Mouse (Mus musculus) ES-E14 (cell line): ENCODE results near the gene Mrps7.

Experiments
- ZC3H11A ChIP-seq: IDR thresholded peaks from 2 replicates; pipeline ENCODE4 v1.6.1; 2012; ENCODE audit warnings: low read depth, mild to moderate bottlenecking, inconsistent platforms, low read length, borderline replicate concordance
- ZNF384 ChIP-seq: IDR thresholded peaks from 2 replicates; pipeline ENCODE4 v1.6.1; 2012; ENCODE audit warnings: low read depth, low read length, inconsistent platforms

GRCm38 (mm10) chr11:115619949-115620348 is 16.2 kb downstream of the Mrps7 start:
- TF ChIP-seq ZNF384 (no peak), ZC3H11A (no peak)
